Mouse (Mus musculus) mature B cell (primary cell): ENCODE results near the gene Katnb1.

ENCODE experiments used
- in situ Hi-C: fragments of 300-500 bp; cut with MboI; formaldehyde crosslinking; loops from 2 replicates; pipeline ENCODE4 v1.14.3; 2019

The Katnb1 gene

DNA sequence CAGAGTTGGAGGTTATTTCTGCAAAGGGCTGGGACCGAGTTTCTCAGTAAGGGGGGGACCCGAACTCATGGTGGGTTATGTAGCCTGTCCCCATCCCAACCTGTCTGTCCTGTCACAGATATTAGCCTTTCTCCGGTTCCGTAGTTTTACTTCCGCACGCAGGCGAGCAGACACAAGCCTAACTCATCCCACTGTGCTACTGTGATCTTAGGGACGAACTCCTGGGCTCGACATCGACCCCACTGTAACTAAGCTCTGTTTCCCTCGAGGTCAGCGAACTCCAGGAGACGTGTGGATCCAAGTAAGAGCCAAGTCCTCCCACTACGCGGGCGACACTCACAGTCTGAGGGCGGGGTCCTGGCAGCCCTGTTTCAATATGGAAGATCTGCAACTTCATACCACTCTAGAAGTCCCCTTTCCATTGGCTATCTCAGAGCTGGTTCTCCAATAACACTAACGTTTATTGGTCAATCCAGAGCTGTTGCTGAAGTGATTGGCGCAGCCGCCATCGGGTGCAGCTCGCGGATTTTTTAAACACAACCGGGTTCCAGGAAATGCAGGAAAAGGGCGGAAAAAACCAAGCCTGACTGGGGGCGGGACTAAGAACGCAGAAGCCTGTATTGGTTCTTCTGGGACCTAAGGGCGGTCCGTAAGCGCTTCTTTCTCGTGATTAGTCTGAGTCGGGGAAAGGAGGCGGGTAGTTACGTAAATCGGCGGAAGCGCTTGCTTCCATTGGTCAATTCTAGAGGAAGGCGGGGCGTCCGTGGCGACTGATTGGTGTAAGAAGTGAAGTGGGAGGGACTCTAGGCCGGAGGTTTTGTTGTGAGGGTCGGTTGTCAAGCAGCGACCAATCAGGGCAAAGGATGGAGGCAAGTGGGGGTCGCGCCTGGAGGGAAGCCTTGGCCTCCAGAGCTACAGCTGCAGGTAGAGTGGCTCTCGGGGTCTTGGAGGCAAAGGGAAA lies at the start of gene Katnb1:
Gene Katnb1 (plus strand): TSS at position 806 of the 961 bp plus-strand sequence.
- in situ Hi-C loops: loop anchor here (10.0 kb wide), 1 partner anchor 254 kb away; the partner anchor contains the start of genes Usb1 and Zfp319

DNA sequence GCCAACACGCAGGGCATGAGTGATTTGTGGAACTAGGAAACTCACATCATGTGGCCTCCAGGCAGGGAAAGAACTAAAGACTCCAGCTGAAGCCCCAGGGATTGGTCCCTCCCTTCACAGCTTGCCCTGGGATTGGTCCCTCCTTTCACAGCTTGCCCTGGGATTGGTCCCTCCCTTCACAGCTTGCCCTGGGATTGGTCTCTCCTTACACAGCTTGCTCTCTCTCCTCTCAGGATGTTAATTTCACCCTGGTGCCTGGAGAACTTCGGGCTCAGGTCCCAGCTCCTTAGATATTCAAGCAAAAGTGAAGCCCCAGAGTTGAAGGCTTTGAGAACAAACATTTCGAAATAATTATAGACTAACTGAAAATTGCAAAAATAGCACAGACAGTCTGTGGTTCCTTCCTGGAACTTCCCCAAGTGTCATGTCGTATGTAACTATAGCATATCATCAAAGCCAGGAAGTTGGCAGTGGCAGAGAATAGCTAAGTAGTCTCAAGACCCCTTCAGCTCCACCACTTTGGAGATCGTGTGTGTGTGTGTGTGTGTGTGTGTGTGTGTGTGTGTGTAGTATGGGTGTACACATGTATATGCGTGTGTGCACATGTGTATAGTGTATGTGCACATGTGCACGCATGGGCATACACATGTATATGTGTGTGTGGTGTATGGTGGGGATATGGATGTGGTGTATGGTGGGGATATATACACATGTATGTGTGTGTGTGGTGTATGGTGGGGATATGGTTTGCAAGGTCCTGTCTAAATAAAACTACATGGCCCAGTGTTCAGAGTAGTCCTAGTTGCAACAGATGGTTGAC lies 43.7 kb upstream of the Katnb1 start:
- in situ Hi-C loops: no loop called here

DNA sequence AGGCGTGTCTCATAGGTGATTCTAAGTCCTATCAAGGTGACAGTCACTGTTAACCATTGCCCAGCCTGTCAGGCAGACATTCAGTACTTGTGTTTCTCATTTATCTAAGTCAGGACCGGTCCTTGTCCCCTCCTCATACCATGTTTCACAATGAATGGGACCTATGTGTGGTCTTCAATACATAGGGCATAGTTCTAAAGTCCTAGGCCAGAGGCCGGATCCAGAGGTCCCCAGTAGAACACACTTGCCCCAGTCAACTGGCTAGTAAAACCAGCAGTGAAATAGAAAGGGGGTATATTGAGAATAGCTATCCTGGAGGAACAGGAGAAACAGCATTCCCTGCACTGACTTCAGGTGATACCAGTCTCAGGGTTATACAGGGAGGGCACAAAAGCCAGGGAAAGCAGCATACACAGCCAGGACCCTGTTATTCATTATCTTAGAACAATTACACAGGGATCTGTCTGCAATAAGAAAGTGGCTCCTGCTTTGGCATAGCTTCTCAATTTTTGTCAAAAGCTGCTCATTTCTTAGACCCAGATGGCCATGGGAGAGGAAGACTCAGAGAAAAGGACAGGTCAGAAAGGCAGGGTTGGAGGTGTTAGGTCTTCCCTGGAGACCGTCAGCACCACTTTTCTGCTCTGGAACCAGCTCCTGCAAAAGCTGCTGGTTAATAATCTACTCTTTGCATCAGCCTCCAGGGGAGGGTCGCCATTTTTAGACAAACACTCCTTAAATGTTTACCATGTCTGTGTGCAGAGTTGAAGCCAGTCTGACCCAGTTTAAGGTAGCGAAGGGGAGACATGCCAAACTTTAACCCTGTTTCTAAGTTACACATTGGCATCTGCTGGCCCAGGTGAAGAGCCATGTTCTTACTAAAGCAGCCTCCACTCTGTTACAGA lies 38.9 kb upstream of the Katnb1 start:
- in situ Hi-C loops: no loop called here

DNA sequence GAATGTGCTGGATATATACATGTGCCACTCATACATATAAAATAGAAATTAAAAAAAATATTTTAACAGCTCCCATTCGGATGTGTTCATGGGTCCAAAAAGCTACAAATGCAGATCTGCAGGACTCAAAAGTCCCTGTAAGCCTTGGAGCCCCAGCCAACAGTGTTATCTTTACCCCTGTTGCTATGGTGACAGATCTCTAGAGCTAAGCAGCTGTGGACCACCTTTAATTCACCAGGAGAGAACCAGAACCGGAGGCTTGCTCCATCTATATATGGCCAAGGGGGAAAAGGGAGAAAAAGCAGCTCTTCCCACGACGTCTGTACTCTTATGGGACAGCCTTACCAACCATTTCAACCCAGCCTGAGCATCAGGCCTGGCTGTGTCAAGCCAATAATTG lies 36.2 kb upstream of the Katnb1 start:
- in situ Hi-C loops: no loop called here

DNA sequence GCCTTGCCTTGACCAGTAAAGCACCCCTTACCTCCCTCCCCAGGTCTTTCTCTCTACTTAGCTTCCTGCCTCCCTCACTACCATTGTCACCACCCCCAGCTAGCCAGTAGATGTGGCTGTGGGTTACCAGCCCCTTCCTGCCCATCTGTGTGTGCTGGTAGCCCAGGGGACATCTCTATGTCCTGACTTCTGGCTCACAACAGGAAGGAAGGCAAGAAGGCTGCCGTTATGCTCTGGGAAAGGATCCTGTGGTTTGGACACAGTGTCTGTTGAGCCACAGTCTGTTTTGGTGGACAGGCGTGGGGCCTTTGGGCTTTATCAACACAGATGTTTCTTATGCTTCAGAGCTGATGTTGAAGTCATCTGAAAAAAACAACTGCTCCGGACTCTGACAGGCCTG lies 34.0 kb upstream of the Katnb1 start:
- in situ Hi-C loops: no loop called here

DNA sequence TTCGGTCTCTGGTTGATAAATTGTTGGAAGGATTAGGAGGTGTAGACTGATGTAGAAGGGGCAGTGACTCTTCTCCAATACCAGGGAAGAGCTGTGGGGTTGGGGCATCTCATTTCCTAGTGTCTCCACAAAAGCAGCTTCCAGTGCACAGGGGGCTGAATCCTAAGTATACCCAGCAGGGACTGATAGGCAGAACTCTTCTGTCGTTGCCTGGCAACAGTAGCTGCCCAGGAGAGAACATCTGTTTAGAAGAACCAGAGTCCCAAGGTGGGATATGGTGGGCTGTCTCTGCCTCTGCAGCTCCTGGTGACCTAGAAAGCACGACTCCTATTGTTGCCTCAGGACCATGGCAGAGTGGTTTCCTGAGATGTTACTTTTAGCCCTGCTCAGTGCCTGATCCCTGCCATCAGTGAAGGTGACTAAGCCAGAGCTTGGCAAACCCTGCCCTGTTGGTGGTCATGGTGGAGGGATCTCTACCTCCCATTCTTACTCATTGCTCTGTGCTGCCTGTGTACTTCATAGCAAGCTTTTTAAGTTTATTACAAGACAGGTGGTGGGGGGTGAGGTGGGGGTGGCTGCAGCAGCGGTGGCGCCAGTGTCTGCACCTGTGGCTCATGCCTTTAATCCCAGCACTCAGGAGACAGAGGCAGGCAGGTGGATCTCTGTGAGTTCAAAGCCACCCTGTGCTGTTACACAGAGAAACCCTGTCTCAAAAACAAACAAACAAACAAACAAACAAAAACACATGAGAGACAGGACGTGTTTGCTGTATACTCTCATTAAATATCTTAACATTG lies 32.9 kb upstream of the Katnb1 start:
- in situ Hi-C loops: no loop called here

DNA sequence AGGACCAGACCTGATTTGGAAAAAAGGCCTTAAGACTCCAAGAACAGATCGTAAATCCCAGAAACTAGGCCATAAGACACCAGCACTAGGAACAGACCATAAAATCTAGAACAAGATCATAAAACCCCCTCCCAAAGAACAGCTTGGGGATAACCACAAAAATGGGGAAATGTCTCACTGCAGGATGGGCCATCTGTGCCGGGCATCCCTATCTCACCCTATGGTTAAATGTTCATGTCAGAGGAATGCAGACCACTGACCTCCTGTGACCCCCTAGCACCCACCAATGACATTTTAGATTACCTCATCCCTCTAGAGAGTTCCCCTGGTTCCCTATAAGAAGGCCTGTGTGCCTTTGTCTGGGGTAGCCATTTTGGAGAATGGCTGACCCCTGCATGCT lies 31.4 kb upstream of the Katnb1 start:
- in situ Hi-C loops: no loop called here

DNA sequence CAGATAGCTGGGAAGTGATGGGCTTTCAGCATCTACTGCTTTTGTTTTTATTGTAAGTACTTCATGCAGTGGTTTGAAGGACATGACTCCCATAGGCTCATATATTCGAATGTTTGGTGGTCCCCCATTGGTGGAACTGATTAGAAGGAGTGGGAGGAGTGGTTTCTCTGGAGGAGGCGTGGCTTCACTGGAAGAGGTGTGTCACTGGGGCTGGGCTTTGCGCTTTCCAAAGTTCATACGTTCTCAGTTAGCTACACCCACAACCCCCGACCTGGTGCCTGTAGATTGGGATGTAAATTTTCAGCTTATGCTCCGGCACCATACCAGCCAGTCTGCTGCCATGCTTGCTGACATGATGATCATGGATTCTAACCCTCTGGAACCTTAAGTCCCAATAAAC lies 26.5 kb upstream of the Katnb1 start:
- in situ Hi-C loops: no loop called here

DNA sequence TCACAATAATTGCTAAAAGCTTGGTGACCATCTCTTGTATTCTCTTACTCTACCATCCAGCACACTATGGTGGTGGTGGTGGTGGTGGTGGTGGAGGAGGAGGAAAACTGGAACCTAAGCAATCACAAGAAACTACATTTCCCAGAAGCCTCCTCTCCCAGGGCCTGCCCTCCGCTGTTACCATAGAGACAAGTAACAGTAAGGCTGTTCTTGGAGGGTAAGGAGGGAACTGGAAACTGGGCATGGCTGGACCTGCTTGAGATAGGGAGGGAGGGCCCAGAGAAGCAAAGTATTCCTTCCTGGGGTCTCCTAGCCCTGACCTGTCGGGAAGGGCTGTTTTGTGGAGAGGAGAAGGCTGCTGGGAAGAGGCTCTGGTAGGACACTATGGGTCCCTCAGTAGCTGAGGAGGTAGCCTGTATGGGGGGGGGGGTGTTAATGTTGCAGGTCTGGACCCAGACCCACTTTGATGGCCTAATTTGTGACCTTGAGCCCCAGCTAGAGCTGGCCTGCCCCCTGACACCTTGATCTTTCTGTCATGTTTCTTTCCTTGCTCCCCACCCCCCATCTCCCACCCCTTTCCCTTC lies 26.0 kb upstream of the Katnb1 start, which contains the start of gene Drc7:
Gene Drc7 (plus strand): TSS at position 177 of the 584 bp plus-strand sequence.
- in situ Hi-C loops: no loop called here

DNA sequence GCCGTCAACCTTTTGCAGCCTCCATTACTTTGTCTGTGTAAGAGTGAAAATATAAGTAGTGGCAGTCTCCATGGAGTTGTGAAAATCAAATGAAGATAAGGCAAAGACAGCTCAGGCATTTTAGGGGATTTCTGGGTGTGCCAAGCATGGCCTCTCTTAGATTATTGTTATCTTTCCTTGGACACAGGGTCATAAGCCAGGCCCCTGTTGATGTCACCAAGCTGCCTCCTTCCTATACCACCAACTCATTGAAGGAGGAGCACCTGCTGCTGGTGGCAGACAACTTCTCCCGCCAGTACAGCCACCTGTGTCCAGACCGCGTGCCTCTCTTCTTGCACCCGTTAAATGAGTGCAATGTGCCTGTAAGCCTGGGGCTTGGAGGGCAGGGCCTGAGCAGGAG lies 24.6 kb upstream of the Katnb1 start:
- in situ Hi-C loops: no loop called here

DNA sequence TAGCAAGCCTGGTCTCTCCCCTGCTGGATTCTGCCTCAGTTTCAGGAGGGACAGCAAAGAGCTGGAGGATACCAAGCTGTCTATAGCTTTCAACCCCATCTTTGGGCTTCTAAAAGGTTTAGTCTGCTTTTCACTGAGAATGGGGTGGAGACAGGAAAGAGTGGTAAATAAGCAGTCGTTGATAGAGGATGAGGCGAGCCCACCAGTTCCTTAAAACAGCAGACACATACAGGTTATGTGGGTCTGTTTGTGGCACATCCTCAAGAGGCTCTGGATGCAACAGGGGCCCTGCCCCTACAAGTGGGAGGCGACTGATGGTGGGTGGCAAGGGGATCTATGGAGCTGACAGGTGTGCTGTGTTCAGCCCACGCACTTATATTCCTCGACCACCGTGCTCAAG lies 22.3 kb upstream of the Katnb1 start:
- in situ Hi-C loops: no loop called here

DNA sequence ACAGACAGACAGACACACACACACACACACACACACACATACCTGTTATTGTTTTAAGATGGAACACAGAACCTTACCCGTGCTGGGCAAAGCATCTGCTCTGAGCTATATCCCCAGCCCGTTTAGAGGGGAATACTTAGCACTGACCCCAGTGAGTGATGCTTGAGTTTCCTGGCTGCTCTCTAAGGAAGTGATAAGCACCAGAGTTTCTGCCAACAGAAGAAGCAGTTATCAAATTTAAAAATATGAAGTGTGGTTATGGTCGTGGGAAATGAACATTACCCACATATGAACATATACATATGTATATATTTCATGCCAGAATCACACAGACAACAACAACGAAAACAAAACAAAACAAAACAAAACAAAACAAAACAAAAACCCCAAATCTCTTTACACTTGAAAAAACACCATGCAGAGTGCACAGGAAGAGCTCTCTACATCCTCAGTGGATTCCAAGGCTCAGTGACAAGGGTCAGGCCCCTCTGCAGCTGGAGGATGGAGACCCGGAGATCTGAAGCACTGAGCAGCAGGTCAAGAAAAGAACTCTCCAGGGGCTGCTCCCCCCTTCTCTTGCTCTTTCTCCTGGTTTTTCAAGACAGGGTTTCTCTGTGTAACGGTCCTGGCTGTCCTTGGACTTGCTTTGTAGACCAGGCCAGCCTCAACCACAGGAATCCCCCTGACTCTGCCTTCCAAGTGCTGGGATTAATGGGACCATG lies 21.0 kb upstream of the Katnb1 start:
- in situ Hi-C loops: no loop called here

DNA sequence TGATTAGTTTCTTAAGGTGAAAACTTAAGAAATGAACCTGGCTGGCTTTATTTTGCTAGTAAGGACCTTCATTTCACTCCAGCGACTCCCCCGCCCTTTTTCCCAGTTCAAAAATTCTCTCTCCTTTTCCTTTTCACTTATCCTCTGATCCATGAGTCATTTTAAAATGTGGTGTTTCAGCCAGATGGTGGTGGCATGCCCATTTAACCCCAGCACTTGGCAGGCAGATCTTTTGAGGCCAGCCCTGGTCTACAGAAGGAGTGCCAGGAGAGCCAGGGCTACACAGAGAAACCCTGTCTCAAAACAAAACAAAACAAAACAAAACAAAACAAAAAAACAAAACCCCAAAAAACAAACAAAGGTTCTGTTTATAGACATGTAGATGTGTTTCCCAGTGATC lies 16.5 kb upstream of the Katnb1 start:
- in situ Hi-C loops: no loop called here

DNA sequence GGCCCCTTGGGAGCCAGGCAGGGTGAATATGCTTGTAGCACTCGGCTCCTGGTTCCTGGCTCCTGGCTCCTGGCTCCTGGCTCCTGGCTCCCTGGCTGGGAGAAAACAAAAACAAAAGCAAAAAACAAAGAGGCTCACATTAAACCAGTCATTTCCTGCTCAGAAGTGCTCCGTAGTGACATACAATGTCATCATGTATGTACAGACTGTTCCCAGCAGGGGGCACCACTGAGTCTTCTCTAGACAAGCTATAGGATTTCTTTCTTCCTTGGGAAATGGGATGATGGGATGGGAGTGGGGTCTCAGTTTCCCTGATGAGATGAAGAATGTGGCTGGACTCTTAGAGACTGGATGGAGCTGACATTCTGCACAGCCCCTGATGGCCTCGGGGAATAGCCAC lies 13.4 kb upstream of the Katnb1 start:
- in situ Hi-C loops: no loop called here

DNA sequence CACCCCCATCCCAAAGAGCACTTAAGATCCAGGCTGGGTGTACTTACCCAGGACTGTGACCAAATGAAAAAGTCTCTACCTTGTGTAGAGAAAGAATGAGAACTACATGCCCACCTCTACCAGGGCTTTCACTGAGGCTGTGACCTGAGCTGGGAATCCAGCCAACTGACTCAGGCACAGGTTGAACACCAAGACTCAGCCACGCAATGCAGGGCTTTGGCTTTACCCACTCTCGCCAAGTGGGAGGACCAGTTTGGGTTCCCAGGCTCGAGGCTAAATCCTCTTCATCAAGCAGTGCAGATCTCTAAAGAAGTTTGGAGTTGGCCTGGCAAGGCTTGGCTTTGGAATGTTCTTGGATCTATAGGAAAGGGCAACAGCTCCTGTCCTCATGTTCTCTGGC lies 5.5 kb upstream of the Katnb1 start:
- in situ Hi-C loops: no loop called here

DNA sequence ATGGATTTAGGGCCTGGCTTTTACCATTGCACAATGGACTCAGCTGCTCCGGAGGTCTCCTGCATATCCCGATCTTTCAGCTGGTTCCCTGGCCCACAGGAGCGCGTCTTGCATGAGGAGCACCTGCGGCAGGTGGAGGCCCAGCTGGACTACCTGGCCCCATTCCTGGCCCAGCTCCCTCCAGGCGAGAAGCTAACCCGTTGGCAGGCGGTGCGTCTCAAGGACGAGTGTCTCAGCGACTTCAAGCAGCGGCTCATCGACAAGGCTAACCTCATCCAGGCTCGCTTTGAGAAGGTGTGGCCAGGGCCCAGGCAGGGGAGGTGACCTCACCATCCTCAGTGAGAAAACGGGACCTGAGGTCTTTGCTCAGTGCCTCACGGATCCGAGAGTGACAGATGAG lies 4.8 kb upstream of the Katnb1 start:
- in situ Hi-C loops: no loop called here

DNA sequence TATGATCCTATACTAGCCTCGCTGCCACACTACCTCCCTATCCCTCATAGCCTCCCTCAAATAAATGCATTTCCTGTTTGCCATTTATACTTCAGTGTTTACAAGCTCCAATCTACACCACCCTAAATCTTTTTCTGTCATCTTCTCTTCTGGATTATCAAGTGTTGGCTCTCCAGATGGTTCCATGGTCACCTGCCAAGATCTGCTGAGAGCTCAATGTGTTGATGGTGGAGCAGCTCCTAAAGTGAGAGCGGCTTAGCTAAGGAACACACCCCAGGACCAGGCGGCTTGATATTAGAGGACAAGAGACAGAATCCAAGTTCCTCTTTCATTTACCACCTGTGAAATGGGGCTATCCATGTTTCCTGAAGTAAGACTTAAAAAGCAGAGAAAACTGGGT lies 2.9 kb upstream of the Katnb1 start:
- in situ Hi-C loops: no loop called here

DNA sequence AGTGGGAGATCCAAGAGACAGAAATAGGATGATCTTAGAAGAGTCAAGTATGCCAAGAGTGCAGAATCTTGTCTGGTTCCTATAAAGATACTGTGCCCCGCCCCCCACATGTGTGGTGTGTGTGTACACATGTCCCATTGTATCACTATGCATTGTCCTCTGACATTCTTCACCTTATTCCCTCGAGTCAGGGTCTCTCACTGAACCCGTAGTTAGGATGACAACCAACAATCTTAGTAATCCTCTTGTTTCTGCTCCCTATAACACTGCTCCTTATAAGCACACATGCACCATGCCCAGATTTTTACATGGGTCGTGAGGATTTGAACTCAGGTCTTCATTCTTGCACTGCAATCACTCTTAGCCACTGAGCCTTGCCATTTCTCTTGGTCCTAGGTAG lies 1.7 kb upstream of the Katnb1 start:
- in situ Hi-C loops: no loop called here

DNA sequence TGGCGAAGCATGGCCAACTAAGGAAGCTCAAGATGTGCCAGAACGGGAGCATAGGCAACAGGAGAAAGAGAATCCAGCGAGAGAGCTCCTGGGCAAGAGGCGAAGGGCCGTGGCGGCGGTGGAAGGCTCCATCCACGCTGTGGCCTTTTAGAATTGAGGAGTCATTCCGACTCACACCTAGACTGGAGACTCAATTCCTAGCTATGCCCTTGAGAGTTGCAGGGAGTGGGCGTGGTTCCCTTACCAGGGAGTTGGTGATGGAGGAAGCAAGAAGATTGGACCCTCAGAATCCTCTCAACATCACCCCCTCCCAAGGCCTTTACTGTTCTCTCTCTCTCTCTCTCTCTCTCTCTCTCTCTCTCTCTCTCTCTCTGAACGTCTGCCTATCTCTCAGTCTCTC lies 664 bp downstream of the Katnb1 start:
- in situ Hi-C loops: loop anchor here (10.0 kb wide), 1 partner anchor 253 kb away; the partner anchor contains the start of genes Usb1 and Zfp319

DNA sequence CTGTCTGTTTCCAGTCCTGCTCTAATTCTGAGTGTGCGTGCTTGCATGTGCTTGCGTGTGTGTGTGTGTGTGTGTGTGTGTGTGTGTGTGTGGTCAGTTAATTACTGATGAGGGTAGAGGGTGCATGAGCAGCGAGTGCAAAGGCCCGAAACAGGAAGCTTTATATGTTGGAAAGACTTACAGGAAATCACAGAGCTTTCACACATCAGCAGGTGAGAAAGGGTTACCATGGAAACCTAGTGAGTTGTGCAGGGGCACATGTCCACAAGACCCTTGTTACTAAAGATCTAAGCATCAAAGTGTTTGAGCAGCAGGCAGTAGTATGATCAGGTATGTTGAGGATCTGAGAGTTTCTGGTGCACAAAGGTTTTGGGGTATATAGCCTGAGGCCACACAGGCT lies 3.3 kb downstream of the Katnb1 start:
- in situ Hi-C loops: loop anchor here (10.0 kb wide), 1 partner anchor 251 kb away; the partner anchor contains the start of genes Usb1 and Zfp319
